Mouse (Mus musculus) G1E (cell line): ENCODE results near the gene Pate2.

Experiments
- CTCF ChIP-seq: IDR thresholded peaks from 2 replicates; pipeline ENCODE4 v1.5.1; 2012; ENCODE audit warnings: low read depth, low read length, inconsistent platforms, mixed read lengths
- GATA1 ChIP-seq: IDR thresholded peaks from 2 replicates; pipeline ENCODE4 v1.6.1; 2012; ENCODE audit warnings: borderline replicate concordance, low read length, inconsistent platforms, mixed read lengths

GRCm38 (mm10) chr9:35520631-35521348 is 49.3 kb upstream of the Pate2 start:
- TF ChIP-seq GATA1, result no peak
- TF ChIP-seq CTCF, result no peak
